Mouse (Mus musculus): ENCODE measurements around the gene Sema4b. TPM values are rescaled to one million over a fixed set of nuclear protein-coding genes. Genes with fewer than 3 reads are reported as not detected.

Sema4b gene
- total RNA-seq (2023) = 10 to 100 TPM; 29.5 to 35.1 TPM

DNA sequence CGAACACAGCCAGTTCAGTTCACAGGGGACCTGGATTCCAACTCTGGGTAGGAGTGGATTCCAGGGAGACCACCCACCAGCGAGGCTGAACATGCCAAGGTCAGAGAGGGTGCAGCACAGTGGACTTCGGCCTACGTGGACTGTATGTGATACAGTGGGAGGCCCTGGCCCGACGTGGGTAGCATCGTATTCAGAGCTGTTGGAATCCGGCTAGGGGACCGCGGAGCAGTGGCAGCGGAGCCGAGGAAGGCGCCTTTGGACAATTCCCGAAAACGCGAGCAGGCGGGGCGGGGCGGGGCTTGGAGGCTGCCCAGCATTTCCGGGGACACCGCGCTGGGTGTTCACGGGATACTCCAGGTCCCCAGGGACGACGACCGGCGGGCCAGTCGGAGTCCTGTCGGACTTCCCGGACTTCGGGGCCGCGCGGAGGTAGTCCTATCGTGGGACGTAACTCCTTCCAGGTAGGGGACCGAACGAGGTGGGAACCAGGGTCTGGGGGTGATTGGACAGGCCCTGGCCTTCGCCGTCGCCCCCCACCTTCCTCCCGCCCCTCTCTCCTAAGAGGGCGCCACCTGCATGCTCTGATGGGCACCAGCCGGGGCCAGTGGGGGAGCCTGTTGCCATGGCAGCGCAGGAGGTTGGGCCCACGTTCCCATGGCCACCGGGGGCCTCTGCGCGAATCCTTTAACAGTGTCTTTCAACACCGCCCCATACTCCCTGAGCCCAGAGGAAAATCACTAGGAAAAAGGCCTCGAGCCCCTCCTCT is at the start of gene Sema4b:
Gene Sema4b (plus strand): TSS at position 311 of the 766 bp plus-strand sequence.

DNA sequence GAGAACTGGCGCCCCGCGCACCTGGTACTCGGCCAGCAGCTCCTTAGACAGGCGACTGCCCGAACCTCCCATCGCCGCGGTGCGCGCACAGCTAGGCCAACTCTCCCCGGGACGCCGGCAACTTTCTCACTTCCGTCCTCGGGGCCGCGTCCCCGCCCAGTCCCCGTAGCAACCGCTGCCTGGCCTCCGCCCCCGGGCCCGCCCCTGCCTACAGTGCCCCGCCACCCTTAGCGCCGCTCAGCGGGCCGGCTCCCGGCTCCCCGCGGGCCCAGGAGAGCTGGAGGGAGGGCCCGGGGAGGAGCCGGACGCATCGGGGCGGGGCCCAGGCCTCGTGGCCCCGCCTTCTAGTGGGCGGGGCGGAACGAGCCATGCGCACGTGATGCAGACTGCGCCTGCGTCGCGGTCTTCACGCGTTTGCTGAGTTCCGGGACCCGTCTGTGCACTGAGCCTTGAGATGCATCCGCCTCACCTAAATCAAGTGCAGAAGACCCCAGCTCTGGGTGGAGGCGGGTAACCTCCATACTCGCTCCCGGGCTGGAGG is 45.9 kb downstream of the Sema4b start, which contains the start of the genes Cib1 and Gdpgp1:
Gene Cib1 (minus strand): TSS at position 325 of the 541 bp plus-strand sequence.
Gene Gdpgp1 (plus strand): TSS at position 377 of the 541 bp plus-strand sequence.

DNA sequence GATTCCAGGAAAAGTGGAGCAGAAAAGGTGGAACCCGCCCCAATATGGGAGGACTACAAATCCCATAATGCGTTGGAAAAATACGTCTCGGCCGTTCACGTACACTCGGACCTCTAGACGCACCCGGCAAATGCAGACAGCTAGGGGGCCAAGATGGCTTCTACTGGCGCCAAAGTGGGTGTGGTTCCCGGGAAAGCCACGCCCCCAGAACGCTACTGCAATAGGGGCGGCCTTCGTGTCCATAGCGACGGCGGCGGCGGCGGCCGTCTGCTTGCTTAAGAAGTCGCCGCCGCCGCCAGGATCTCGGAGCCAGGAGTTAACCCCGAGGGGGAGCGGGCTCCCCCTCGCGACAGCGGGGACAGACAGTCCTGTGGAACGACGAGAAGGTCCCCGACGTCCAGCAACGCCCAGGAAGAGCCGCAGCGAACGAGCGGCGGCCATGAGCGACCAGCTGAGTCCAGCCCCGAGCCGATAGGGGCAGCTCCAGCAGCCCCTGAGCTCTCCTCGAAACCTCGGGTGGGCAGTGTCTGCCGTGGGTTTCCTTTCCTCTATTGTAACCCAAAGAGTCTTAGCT is 59.6 kb downstream of the Sema4b start, which contains the start of gene Ttll13:
Gene Ttll13 (plus strand): TSS at position 229 of the 574 bp plus-strand sequence.

DNA sequence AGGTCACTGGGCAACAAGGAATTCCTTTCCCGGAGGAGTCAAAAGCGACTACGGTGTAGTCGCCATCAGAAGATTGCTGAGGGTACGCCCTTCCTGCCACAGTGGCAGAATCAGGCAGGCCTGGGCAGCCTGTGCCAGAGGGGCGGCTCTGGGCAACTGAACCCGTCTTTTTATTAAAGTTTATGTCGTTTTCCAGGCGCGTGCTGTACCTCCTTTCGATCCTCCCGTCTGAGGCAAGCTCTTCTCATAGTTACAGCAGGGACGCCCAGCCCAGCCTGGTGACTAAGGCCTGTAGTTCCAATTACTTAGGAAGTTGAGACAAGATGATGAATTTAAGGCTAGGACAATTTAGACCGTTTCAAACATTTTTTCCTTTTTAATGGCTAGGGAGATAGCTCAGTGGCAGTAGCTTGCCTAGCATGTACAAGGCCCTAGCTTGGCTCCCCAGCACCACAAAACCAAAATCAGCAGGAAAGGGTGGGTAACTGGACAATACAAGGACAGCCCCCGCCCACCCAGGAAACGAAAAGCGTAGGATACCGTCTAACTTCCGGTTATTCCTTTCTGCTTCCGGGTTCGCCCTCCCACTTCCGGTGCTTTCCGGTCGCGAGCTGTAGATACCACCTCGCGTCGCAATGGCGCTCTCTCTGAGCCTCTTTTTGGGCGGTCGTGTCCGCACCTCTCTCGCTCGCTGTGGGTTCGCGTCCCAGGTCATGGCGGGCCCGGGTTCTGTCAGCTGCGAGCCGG is 74.2 kb downstream of the Sema4b start, which contains the start of gene Ngrn:
Gene Ngrn (plus strand): TSS at position 591 of the 747 bp plus-strand sequence.

GRCm38 (mm10) chr7:80268897-80269750 is 82.5 kb downstream of the Sema4b start, which contains the start of gene Vps33b:
Vps33b (plus strand) TSS chr7:80269649.

Other genes with a start within 250 kb of the Sema4b start
- 100 to 1,000 TPM; 124 to 146 TPM for gene Zfp710, start 162.0 kb upstream of the Sema4b start, total RNA-seq (2023)
- gene Idh2, start 71.4 kb upstream of the Sema4b start, total RNA-seq (2023) = 10 to 100 TPM; 43.2 to 52.1 TPM
- gene Cib1, start 46.0 kb downstream of the Sema4b start, total RNA-seq (2023) = 100 to 1,000 TPM; 102 to 103 TPM
- gene Gdpgp1, start 46.0 kb downstream of the Sema4b start, total RNA-seq (2023) = 1 to 10 TPM; 2.1 to 2.2 TPM
- gene Ttll13, start 59.5 kb downstream of the Sema4b start, total RNA-seq (2023) = 1 to 10 TPM in 1 of 2 experiments, under 1 TPM in 1; 0.82 to 1.3 TPM
- 10 to 100 TPM; 15.5 to 15.9 TPM for gene Ngrn, start 74.4 kb downstream of the Sema4b start, total RNA-seq (2023)
- gene Vps33b, start 82.8 kb downstream of the Sema4b start, total RNA-seq (2023) = 10 to 100 TPM; 15.1 to 17.8 TPM
- gene Prc1, start 107.6 kb downstream of the Sema4b start, total RNA-seq (2023) = 10 to 100 TPM; 84.8 to 89.6 TPM
- gene Rccd1, start 137.6 kb downstream of the Sema4b start, total RNA-seq (2023) = 1 to 10 TPM; 2.8 to 2.9 TPM
- gene Unc45a, start 154.2 kb downstream of the Sema4b start, total RNA-seq (2023) = 10 to 100 TPM; 56.8 to 57.0 TPM
- 1 to 10 TPM; 5.8 to 8.8 TPM for gene Hddc3, start 156.3 kb downstream of the Sema4b start, total RNA-seq (2023)
- gene Man2a2, start 184.5 kb downstream of the Sema4b start, total RNA-seq (2023) = 10 to 100 TPM; 28.2 to 43.3 TPM
- 100 to 1,000 TPM; 597 to 602 TPM for gene Fes, start 201.1 kb downstream of the Sema4b start, total RNA-seq (2023)
- gene Furin, start 218.6 kb downstream of the Sema4b start, total RNA-seq (2023) = 100 to 1,000 TPM; 149 to 163 TPM

All from neutrophil, adult 59 days (primary cell).